Mouse (Mus musculus) olfactory bulb, adult 2 months (tissue): ENCODE results near the gene Slc12a7. TPM values are rescaled to one million over a fixed set of nuclear protein-coding genes. Genes with fewer than 3 reads are reported as not detected.

ENCODE experiments used
- H3K27ac ChIP-seq: fragments of 200-500 bp; 2 replicates; pipeline ENCODE4 v1.5.1; 2012; ENCODE audit warnings: low read depth, low read length; ENCODE audit not compliant: insufficient read depth
- H3K4me1 ChIP-seq: fragments of 200-500 bp; 2 replicates; pipeline ENCODE4 v1.6.1; 2012; ENCODE audit warnings: low read length; ENCODE audit not compliant: control insufficient read depth, insufficient read depth
- H3K4me3 ChIP-seq: fragments of 200-500 bp; 2 replicates; pipeline ENCODE4 v1.5.1; 2012; ENCODE audit warnings: mild to moderate bottlenecking, low read depth, low read length, moderate library complexity; ENCODE audit not compliant: insufficient read depth
- CTCF ChIP-seq: fragments of 200-500 bp; IDR thresholded peaks from 2 replicates; pipeline ENCODE4 v1.5.1; 2012; ENCODE audit warnings: low read depth, mild to moderate bottlenecking, low read length, moderate library complexity; ENCODE audit not compliant: insufficient read depth
- POLR2A ChIP-seq: fragments of 200-500 bp; IDR thresholded peaks from 2 replicates; pipeline ENCODE4 v1.6.1; 2012; ENCODE audit warnings: mild to moderate bottlenecking, low read depth, low read length, moderate library complexity; ENCODE audit not compliant: insufficient read depth
- WGBS: fragments of 180-500 bp; shearing (Covaris S2); methylation state at CpG from one replicate; pipeline ENCODE4 v1.1.7; 2018; 5-methylcytosine and 5-hydroxymethylcytosine counted together
- polyA plus RNA-seq: library from polyadenylated mRNA; stranded (reverse); fragments of >200 nt; gene quantifications from 2 replicates; pipeline ENCODE4 v1.2.4, GENCODE M21; 2012; ENCODE audit warnings: low replicate concordance; ENCODE audit not compliant: missing spikeins, insufficient read depth, insufficient read length

Gene Slc12a7
- polyA plus RNA-seq, 1 experiment = not detected

DNA sequence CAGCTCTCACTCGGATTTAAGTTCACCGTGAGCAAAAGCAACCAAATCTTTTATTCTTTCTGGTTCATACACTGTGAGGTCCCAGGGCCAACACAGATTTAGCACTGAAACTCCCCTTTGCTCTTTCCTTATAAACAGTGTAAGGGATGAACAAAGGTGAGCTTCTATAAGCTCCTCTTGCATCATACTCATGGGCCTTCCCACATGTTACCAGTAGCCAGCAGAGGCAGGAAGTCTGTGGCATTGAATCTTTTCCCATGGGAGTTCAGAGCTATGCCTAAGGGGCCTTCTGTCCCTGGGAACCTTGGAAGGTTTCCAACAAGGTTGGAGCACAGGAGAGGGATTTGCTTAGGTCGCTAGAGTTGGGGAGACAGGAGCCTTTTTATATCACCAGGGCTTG is 20.7 kb upstream of the Slc12a7 start:
- Histone ChIP-seq H3K4me3 (no peak overlapping the region), H3K4me1 (no peaks in the 10 kb centered on the region), H3K27ac (no peak overlapping the region)
- WGBS = 65% methylated on average over 3 of the region's 3 CpGs
- TF ChIP-seq POLR2A (no peak), CTCF (no peak)

DNA sequence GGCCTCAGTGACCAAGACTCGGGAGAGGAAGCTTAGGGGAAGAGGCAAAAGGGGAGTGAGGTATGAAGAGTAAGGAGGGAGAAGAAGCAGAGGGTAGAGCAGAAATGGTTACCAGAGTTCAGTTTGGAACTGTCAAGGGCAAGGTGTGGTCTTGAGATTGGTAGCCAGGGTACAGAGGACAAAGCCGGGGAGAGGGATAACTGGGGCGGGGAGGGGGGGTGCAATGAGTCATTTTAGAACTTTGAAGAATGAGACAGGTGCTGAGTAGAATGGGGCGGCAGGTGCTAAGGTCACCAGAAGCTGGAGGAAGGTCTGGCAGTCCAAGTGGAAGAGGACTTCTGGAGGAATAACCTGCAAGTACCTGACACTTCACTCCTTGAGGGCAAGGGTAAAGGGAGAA is 19.7 kb upstream of the Slc12a7 start:
- WGBS = 86% methylated on average over 4 of the region's 4 CpGs
- no peak overlapping the region for H3K27ac ChIP-seq
- TF ChIP-seq POLR2A = no peak
- no peak for TF ChIP-seq CTCF

DNA sequence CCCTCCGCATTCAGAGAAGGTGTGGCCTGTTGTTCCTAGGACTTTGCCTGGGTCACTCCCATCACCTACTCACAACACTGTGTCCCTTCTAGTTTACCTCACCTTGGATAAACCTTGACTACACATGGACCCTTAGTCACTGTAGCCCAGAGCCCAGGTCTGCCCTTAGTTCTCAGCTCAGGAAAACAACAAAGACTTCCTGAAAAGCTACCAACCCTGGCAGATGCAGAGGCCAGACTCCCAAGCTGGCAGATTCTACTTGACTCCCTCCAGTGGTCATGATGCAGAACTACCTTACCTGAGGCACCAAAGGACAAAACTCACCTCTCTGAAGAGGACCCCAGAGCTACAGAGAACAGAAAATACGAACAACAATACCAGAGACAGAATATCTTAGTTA is 18.9 kb upstream of the Slc12a7 start:
- WGBS = 65% methylated on average over 2 of the region's 2 CpGs
- H3K4me3 ChIP-seq = no peak overlapping the region
- H3K4me1 ChIP-seq = no peaks in the 10 kb centered on the region
- no peak overlapping the region for H3K27ac ChIP-seq
- TF ChIP-seq CTCF (no peak), POLR2A (no peak)

More for the DNA sequence above, 19.7 kb upstream of the Slc12a7 start:
- Histone ChIP-seq H3K4me1 (no peaks in the 10 kb centered on the region), H3K4me3 (no peak overlapping the region)

DNA sequence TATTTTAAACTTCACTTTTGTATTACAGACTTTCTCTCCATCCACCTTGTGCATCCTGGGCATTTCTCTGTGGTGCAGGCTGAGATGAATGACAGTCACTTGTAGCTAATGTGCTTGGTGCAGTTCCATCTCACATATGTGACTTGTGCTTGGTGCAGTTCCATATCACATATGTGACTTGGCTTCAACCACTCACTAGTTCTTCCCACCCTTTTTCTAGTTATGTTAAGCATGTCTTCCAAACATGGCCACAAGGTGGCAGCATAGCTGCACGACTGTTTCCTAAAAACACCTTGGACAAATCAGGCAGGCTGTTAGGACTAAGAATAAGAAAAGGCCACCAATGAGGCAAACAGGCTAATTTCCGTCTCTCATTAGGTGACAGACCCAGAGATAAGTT is 14.7 kb upstream of the Slc12a7 start:
- 3% methylated on average over 2 of the region's 2 CpGs for WGBS
- no peak overlapping the region for H3K4me3 ChIP-seq
- no peaks in the 10 kb centered on the region for H3K4me1 ChIP-seq
- H3K27ac ChIP-seq = no peak overlapping the region
- no peak for TF ChIP-seq CTCF
- TF ChIP-seq POLR2A = no peak

DNA sequence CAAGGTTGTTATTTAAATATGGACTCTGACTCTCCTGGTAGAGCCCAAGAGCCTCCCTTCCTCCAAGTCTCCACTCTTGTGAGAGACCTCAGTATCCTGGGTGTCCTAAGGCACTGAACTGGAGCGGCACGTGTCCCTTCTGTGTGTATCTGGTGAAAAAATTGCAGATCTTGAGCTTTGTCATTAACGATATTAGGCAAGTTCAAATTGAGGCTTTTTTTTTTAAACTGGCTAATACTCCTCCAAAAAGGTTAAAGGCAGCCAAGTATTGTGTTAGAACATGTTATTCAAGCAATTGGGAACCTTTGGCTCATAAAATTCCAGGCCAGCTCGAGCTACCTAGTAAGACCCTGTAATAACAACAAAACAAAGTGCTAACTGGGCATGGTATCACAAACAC is 12.7 kb upstream of the Slc12a7 start:
- 79% methylated on average over 4 of the region's 4 CpGs for WGBS
- H3K4me3 ChIP-seq = no peak overlapping the region
- no peak for TF ChIP-seq POLR2A
- no peak for TF ChIP-seq CTCF

DNA sequence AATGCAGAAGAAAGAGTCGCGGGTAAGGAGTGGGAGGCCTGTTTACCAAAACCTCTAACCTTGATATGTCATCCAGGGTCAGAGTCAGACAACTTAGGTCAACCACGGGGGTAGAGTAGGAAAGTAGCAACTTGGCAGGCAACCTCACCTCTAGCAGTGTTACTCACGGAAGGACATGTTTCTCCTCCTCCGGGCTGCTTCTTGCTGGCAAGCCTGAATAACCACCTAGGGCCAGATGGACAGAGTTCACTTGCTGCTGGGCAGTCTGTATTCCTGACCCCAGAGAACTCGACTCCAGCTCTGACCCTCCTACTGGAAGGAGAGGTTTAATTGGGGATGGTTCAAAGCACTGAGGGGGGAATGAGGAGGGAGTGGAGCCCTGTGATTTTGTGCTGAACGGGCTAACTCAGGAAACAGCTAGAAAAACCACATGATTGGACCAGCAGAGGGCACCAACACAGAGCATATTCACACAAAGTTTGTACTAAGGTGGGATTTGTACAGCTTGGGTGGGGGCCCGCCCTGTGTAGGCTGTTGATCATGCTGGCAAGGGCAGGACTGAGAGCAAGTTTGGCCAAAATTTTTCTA is 9.7 kb upstream of the Slc12a7 start:
- Histone ChIP-seq H3K27ac (no peak overlapping the region), H3K4me3 (no peak overlapping the region), H3K4me1 (peaks cover 2% of the 10 kb centered on the region; the same call in 1 of the 2 replicates)
- 39% methylated on average over 8 of the region's 8 CpGs for WGBS
- TF ChIP-seq POLR2A = no peak
- TF ChIP-seq CTCF = 0 out of 2 replicates have a peak, but pooled peaks have one; percentile 6

More for the DNA sequence above, 12.7 kb upstream of the Slc12a7 start:
- Histone ChIP-seq H3K27ac (no peak overlapping the region), H3K4me1 (no peaks in the 10 kb centered on the region)

DNA sequence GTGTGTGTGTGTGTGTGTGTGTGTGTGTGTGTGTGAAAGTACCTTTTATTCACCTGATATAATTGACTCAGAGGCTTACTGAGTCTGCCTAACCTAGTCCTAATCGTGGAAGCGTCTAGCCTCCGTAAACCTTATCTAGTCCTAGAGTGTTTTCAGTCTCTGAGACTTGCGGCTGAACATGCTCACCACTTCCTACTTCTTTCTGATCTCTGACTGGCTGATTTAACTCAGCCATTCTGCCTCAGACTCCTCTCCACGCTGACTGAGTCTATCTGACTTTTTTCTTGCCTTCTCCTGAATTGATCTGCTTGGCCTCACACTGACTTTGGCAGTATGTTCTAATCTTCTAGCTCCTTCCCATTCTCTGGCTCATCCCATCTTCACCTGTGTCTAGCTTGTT is 7.6 kb upstream of the Slc12a7 start:
- no peak for TF ChIP-seq CTCF
- no peak for TF ChIP-seq POLR2A
- WGBS = 83% methylated on average over 5 of the region's 5 CpGs
- H3K27ac ChIP-seq = no peak overlapping the region
- no peak overlapping the region for H3K4me3 ChIP-seq
- H3K4me1 ChIP-seq = peaks cover 2% of the 10 kb centered on the region; the same call in 1 of the 2 replicates

DNA sequence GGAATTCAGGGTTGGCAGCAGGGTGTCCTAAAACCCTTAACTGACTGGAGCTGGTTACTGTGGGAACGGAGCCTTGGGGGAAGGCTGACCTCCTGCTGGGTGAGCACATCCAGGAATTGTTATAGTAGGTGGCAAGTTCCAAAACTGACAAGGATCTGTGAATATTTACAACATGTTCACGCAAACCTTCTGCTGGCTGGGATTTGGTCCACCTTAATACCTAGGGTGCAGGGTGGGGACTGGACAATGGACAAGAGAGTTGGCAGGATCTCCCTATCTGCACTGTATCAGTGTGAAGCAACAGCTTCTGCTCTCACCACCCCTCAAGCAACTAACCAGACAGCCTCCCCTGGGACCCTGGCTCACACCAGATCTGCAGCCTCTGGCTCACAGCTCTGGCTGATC is 5.3 kb upstream of the Slc12a7 start:
- no peak overlapping the region for H3K4me3 ChIP-seq
- H3K27ac ChIP-seq = no peak overlapping the region
- TF ChIP-seq POLR2A = no peak
- no peak for TF ChIP-seq CTCF
- 32% methylated on average over 2 of the region's 2 CpGs for WGBS
- peaks cover 4% of the 10 kb centered on the region for H3K4me1 ChIP-seq

DNA sequence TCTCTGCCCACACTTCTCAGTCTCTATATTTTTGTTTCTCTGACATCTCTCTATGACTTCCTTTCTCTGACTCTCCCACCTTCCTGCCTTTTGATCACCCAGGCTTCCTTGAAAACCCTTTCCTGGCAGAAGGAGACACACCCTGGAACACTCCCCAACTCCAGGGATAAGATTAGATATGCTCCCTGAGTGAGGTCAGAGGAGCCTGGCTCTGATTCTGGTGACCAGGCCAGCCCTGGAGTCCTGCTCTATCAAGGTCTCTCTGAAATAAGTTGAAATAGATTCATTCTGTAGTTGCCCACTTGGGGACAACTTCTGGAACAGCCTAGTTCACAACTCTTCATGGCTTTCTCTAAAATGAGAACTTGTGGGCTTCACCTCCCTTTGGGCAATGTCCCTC is 4.3 kb upstream of the Slc12a7 start:
- no peak overlapping the region for H3K27ac ChIP-seq
- peaks cover 10% of the 10 kb centered on the region for H3K4me1 ChIP-seq
- TF ChIP-seq POLR2A = no peak
- no peak for TF ChIP-seq CTCF
- no peak overlapping the region for H3K4me3 ChIP-seq

DNA sequence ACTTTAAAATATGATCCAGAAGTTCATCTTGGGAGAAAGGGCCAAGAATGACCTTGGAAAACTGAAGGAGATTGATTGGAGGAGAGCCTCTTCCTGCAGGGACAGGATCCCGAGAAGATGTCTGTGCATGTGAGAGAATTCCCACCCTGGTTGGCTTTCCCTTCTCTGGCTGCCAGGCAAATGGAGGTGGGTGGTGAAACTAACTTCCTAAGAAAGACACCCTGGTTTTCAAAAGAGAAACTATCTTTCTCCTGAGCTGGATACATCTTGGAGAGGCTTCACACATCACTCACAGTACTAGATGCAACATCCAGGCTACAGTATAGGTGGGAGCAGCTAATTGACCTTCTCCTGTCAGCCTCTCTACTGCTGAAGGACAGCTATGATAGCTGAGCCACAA is 2.0 kb upstream of the Slc12a7 start:
- Histone ChIP-seq H3K4me1 (peaks cover 10% of the 10 kb centered on the region), H3K4me3 (no peak overlapping the region), H3K27ac (no peak overlapping the region)
- TF ChIP-seq POLR2A (no peak), CTCF (no peak)
- 81% methylated on average over 1 of the region's 1 CpGs for WGBS
